Mouse (Mus musculus) inflammation-experienced regulatory T-cells, adult 16 weeks (primary cell): ENCODE data around the gene Adamts10. TPM values are rescaled to one million over a fixed set of nuclear protein-coding genes. Genes with fewer than 3 reads are reported as not detected.

Source experiments
- polyA plus RNA-seq: library from polyadenylated mRNA; unstranded; fragments of 100-300 nt; shearing (Covaris generic); gene quantifications from one replicate; pipeline ENCODE4 v1.2.1, GENCODE M21; 2017

The Adamts10 gene
- 131 TPM for polyA plus RNA-seq

DNA sequence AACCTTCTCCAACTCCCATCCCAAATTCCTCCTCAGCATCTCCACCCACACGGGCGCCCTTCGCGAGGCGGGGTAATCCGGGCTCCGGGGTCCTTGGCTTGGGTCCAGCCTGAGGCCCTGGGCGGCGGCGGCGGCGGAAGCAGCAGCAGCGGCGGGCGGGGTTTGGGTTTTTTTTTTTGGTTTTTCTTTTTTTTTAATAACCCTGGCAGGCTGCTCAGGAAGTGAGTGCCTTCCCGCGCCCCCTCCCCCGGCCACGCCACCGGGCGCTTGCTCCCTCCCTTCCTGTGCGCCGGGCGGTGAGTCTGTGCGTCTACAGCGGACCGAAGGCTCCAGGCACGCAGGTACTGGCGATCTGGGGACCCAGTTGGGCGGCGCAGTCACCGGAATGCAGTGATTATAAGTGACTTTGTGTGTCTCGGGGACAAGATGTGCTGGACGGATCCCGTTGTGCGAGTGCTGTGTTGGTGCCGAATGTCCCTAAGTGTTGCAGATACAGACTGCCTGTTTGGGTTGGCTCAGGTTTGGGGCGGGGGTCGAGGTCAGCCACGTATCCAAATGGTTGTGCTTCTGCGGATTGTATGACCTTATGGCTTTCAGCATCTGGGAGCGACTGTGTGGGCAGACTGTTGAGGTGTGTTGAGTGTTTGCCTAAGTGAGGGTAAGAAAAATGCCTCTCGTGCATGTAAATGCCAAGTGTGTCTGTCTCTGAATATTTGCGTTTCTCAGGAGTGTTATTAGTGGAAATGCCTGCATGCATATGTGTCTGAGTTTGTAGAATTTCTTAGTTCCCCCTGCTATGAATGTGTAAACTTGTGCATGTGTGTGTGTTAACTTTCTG, at the start of gene Adamts10:
Gene Adamts10 (plus strand): TSS at position 287 of the 838 bp plus-strand sequence.

DNA sequence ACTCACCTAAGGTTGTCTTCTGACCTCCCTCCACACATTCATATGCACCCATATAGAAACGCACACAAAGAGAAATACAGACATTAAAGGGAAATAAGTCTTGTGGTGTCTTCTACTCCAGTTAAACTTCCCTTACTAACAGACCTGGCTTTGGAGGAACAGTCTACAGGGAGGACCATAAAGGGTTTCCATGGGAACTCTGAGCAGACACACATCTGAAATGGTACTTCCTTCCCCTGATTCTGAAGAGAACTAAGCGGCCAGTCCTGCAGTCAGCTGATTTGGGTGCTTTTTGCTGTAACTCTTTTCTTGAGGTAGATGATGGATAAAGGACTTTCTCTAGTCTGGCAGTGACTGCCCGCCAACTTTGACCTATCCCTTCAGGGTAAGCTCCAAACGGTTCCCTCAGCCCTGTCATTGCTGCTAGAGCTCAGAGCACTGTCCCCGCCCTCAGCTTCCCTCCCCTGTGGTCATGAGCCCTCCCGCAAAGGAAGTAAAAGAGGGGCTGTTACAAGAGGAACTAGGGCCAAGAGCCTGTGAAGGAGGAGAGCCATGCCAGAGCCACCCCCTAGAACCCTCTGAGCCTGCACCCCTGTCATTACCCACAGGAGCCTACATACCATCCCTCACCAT, 31.3 kb downstream of the Adamts10 start, which contains the start of gene Myo1f:
Gene Myo1f (plus strand): TSS at position 485 of the 633 bp plus-strand sequence.

Other genes with a start within 250 kb of the Adamts10 start
- gene Zfp955b, start 234.7 kb upstream of the Adamts10 start, polyA plus RNA-seq = 18.0 TPM
- gene Zfp81, start 165.3 kb upstream of the Adamts10 start, polyA plus RNA-seq = 10.5 TPM
- 7.8 TPM for gene Zfp101, start 129.6 kb upstream of the Adamts10 start, polyA plus RNA-seq
- not detected for gene Actl9, start 91.3 kb upstream of the Adamts10 start, polyA plus RNA-seq
- 101 TPM for gene Myo1f, start 31.5 kb downstream of the Adamts10 start, polyA plus RNA-seq
- gene Zfp414, start 104.9 kb downstream of the Adamts10 start, polyA plus RNA-seq = 70.8 TPM
- 1.4 TPM for gene Pram1, start 113.9 kb downstream of the Adamts10 start, polyA plus RNA-seq
- 424 TPM for gene Hnrnpm, start 162.7 kb downstream of the Adamts10 start, polyA plus RNA-seq
- 68.9 TPM for gene March2, start 194.5 kb downstream of the Adamts10 start, polyA plus RNA-seq
- gene Rab11b, start 236.3 kb downstream of the Adamts10 start, polyA plus RNA-seq = 317 TPM